Mouse (Mus musculus) CH12.LX (cell line): ENCODE results near the gene Scly. TPM values are rescaled to one million over a fixed set of nuclear protein-coding genes. Genes with fewer than 3 reads are reported as not detected.

Experiments
- DNase-seq: peaks from one replicate; pipeline ENCODE4 v3.0.0-alpha.2; 2013; ENCODE audit errors: extremely low read depth
- H3K27ac ChIP-seq: 2 replicates; pipeline ENCODE4 v1.5.1; 2012; ENCODE audit warnings: low read depth, mild to moderate bottlenecking, control low read depth, moderate library complexity; ENCODE audit not compliant: insufficient read depth
- H3K27me3 ChIP-seq: replicated peaks from 2 replicates; pipeline ENCODE3; 2012; ENCODE audit warnings: inconsistent platforms
- H3K36me3 ChIP-seq, 2 experiments: replicated peaks in 1 of 2; 2 replicates each; pipeline versions ENCODE3 to v1.6.1; 2012; ENCODE audit warnings: inconsistent platforms in 1 of 2, low read length in 1 of 2, mild to moderate bottlenecking in 1 of 2, mixed read lengths in 1 of 2, moderate library complexity in 1 of 2; ENCODE audit not compliant: control insufficient read depth in 1 of 2, insufficient read depth in 1 of 2
- H3K4me1 ChIP-seq, 2 experiments: 2 replicates each; pipeline ENCODE4 v1.6.1; 2012; ENCODE audit warnings: inconsistent platforms in 1 of 2, moderate library complexity in 1 of 2; ENCODE audit not compliant: insufficient read depth in 2 of 2, control insufficient read depth in 1 of 2
- H3K4me2 ChIP-seq: 2 replicates; pipeline ENCODE4 v1.6.1; 2012; ENCODE audit warnings: low read depth, mild to moderate bottlenecking, control low read depth; ENCODE audit not compliant: poor library complexity, insufficient read depth, severe bottlenecking
- H3K4me3 ChIP-seq, 3 experiments: fragments of 150-350 bp in 1 of 3; sonication (generic) in 1 of 3; replicated peaks in 1 of 3; 2 replicates each; pipeline versions ENCODE3 to v1.5.1; 2011 to 2012; ENCODE audit warnings: low read depth in 2 of 3, low read length in 2 of 3, mild to moderate bottlenecking in 2 of 3, moderate library complexity in 2 of 3, control low read depth in 1 of 3, improper control_type of control experiment in 1 of 3, inconsistent platforms in 1 of 3, mixed read lengths in 1 of 3; ENCODE audit not compliant: poor library complexity in 1 of 3
- H3K79me2 ChIP-seq: replicated peaks from 2 replicates; pipeline ENCODE4 v1.6.1; 2012; ENCODE audit warnings: mild to moderate bottlenecking, moderate library complexity; ENCODE audit not compliant: control insufficient read depth, poor library complexity, insufficient read depth, severe bottlenecking; ENCODE audit errors: extremely low read depth
- H3K9ac ChIP-seq: 2 replicates; pipeline ENCODE4 v1.6.1; 2012; ENCODE audit warnings: low read depth, mild to moderate bottlenecking, control low read depth, moderate library complexity; ENCODE audit not compliant: insufficient read depth
- H3K9me3 ChIP-seq: replicated peaks from 2 replicates; pipeline ENCODE3; 2012; ENCODE audit warnings: low read length, inconsistent platforms, mixed read lengths
- BHLHE40 ChIP-seq: IDR thresholded peaks from 2 replicates; pipeline ENCODE4 v1.6.1; 2011; ENCODE audit warnings: mild to moderate bottlenecking, low read depth, low read length, improper control_type of control experiment
- CHD1 ChIP-seq: IDR thresholded peaks from 2 replicates; pipeline ENCODE4 v1.6.1; 2012; ENCODE audit warnings: low read depth, low read length, improper control_type of control experiment, inconsistent platforms
- CHD2 ChIP-seq: IDR thresholded peaks from 2 replicates; pipeline ENCODE4 v1.6.1; 2011; ENCODE audit warnings: low read length, improper control_type of control experiment
- IRF4 ChIP-seq: IDR thresholded peaks from 2 replicates; pipeline ENCODE4 v1.6.1; 2014; ENCODE audit warnings: low read depth, mild to moderate bottlenecking, inconsistent platforms, low read length, improper control_type of control experiment
- MAFK ChIP-seq: IDR thresholded peaks from 2 replicates; pipeline ENCODE4 v1.6.1; 2011; ENCODE audit warnings: low read length, improper control_type of control experiment; ENCODE audit not compliant: insufficient replicate concordance
- MAX ChIP-seq: IDR thresholded peaks from 2 replicates; pipeline ENCODE4 v1.6.1; 2011; ENCODE audit warnings: low read length, improper control_type of control experiment
- MXI1 ChIP-seq: IDR thresholded peaks from 2 replicates; pipeline ENCODE4 v1.6.1; 2011; ENCODE audit warnings: mild to moderate bottlenecking, low read depth, low read length, improper control_type of control experiment
- MYC ChIP-seq: IDR thresholded peaks from 2 replicates; pipeline ENCODE4 v1.6.1; 2011; ENCODE audit warnings: low read depth, mild to moderate bottlenecking, improper control_type of control experiment, low read length
- NRF1 ChIP-seq: IDR thresholded peaks from 2 replicates; pipeline ENCODE4 v1.6.1; 2014; ENCODE audit warnings: low read depth, mild to moderate bottlenecking, inconsistent platforms, low read length, improper control_type of control experiment, moderate library complexity
- POLR2AphosphoS2 ChIP-seq: IDR thresholded peaks from 2 replicates; pipeline ENCODE4 v1.6.1; 2011; ENCODE audit warnings: low read depth, low read length, improper control_type of control experiment
- RAD21 ChIP-seq: IDR thresholded peaks from 2 replicates; pipeline ENCODE4 v1.6.1; 2011; ENCODE audit warnings: low read depth, mild to moderate bottlenecking, low read length, improper control_type of control experiment, moderate library complexity
- TBP ChIP-seq: conservative IDR thresholded peaks from 2 replicates; pipeline ENCODE4 v1.6.1; 2011; ENCODE audit warnings: low read depth, low read length, improper control_type of control experiment
- UBTF ChIP-seq: IDR thresholded peaks from 2 replicates; pipeline ENCODE4 v1.6.1; 2012; ENCODE audit warnings: low read depth, mild to moderate bottlenecking, inconsistent platforms, low read length, improper control_type of control experiment, moderate library complexity
- USF1 ChIP-seq: IDR thresholded peaks from 2 replicates; pipeline ENCODE4 v1.6.1; 2014; ENCODE audit warnings: low read depth, mild to moderate bottlenecking, inconsistent platforms, low read length, improper control_type of control experiment
- ZNF384 ChIP-seq: IDR thresholded peaks from 2 replicates; pipeline ENCODE4 v1.6.1; 2012; ENCODE audit warnings: low read depth, low read length, improper control_type of control experiment, inconsistent platforms
- dilution Hi-C: fragments of 300-500 bp; cut with MboI; formaldehyde crosslinking; loops from 2 replicates; pipeline ENCODE4 v1.14.3; 2020; ENCODE audit warnings: low sequenced_read_pairs; ENCODE audit not compliant: extremely low pct_unique_long_range_greater_than_20kb, extremely low pct_ligation_motif_present
- in situ Hi-C: fragments of 300-500 bp; cut with MboI; formaldehyde crosslinking; loops from 3 replicates; pipeline ENCODE4 v1.14.3; 2019; ENCODE audit warnings: low sequenced_read_pairs, low pct_ligation_motif_present, low pct_unique_long_range_greater_than_20kb, mixed read lengths
- polyA plus RNA-seq: library from polyadenylated mRNA; unstranded; fragments of >175 nt; gene quantifications from 2 replicates; pipeline ENCODE4 v1.2.1, GENCODE M21; 2012; ENCODE audit warnings: low read depth; ENCODE audit not compliant: insufficient read length
- total RNA-seq, 2 experiments: library from RNA; depleted of rRNA; stranded (reverse); fragments of 300-350 nt in 1 of 2; fragments of >200 nt in 1 of 2; gene quantifications; 2 replicates each; pipeline ENCODE4 v1.2.3; 2012 to 2014

Gene Scly
- total and polyA plus RNA-seq, 3 experiments = 15.8 to 71.2 (median 25.6) TPM

GRCm38 (mm10) chr1:91369408-91369807, 71.3 kb downstream of the Scly start:
- Histone ChIP-seq H3K4me1 (peaks cover 5 to 8% of the 10 kb centered on the region in 2 experiments; a peak in 3 of 4 replicates), H3K36me3 (peaks cover 46 to 64% of the 10 kb centered on the region in 2 experiments)

GRCm38 (mm10) chr1:91370055-91370454, 71.9 kb downstream of the Scly start:
- peaks cover 53 to 70% of the 10 kb centered on the region in 2 experiments for H3K36me3 ChIP-seq
- no peaks in the 10 kb centered on the region for H3K79me2 ChIP-seq
- DNase-seq = no peak
- no peak overlapping the region for H3K9ac ChIP-seq
- no peak overlapping the region for H3K27ac ChIP-seq
- peaks cover 5 to 8% of the 10 kb centered on the region in 2 experiments; a peak in 3 of 4 replicates for H3K4me1 ChIP-seq
- TF ChIP-seq TBP = no peak
- no peak for TF ChIP-seq BHLHE40
- no peak for TF ChIP-seq CHD2
- TF ChIP-seq UBTF = no peak
- TF ChIP-seq USF1 = no peak
- TF ChIP-seq NRF1 = no peak
- no peak for TF ChIP-seq MXI1
- TF ChIP-seq MAX = no peak
- no peak for TF ChIP-seq MAFK
- TF ChIP-seq IRF4 = no peak
- no peak for TF ChIP-seq POLR2AphosphoS2
- no peak for TF ChIP-seq CHD1
- H3K4me2 ChIP-seq = no peak overlapping the region
- in situ Hi-C loops (no loop called here), dilution Hi-C loops (no loop called here)
- no peaks in the 10 kb centered on the region for H3K9me3 ChIP-seq
- no peaks in the 10 kb centered on the region for H3K27me3 ChIP-seq
- H3K4me3 ChIP-seq = no peak overlapping the region

More at GRCm38 (mm10) chr1:91369408-91369807, 71.3 kb downstream of the Scly start:
- Histone ChIP-seq H3K27ac (no peak overlapping the region), H3K27me3 (no peaks in the 10 kb centered on the region), H3K4me2 (no peak overlapping the region), H3K9ac (no peak overlapping the region), H3K4me3 (no peak overlapping the region), H3K9me3 (peaks cover 4% of the 10 kb centered on the region), H3K79me2 (no peaks in the 10 kb centered on the region)
- TF ChIP-seq RAD21 (no peak), BHLHE40 (no peak), ZNF384 (no peak), CHD1 (no peak), MAFK (no peak), MYC (no peak)
- dilution Hi-C loops (no loop called here), in situ Hi-C loops (no loop called here)
- no peak for DNase-seq

Other genes starting within 250 kb of the Scly start
- not detected in 2 replicates for gene Rbm44, start 153.2 kb upstream of the Scly start, total RNA-seq (2012; rRNA removed)
- gene Rbm44, start 153.2 kb upstream of the Scly start, total RNA-seq (2014; rRNA removed) = 0.24 and 0.44 TPM in 2 replicates
- gene Rbm44, start 153.2 kb upstream of the Scly start, polyA plus RNA-seq = 0.23 and 0.25 TPM in 2 replicates
- not detected in 2 replicates for gene Ramp1, start 118.5 kb upstream of the Scly start, total RNA-seq (2012; rRNA removed)
- not detected in 2 replicates for gene Ramp1, start 118.5 kb upstream of the Scly start, total RNA-seq (2014; rRNA removed)
- gene Ramp1, start 118.5 kb upstream of the Scly start, polyA plus RNA-seq = not detected in 2 replicates
- 30.3 and 35.6 TPM in 2 replicates for gene Ube2f, start 48.0 kb upstream of the Scly start, total RNA-seq (2012; rRNA removed)
- gene Ube2f, start 48.0 kb upstream of the Scly start, total RNA-seq (2014; rRNA removed) = 58.1 and 58.8 TPM in 2 replicates
- 69.3 and 70.5 TPM in 2 replicates for gene Ube2f, start 48.0 kb upstream of the Scly start, polyA plus RNA-seq
- 9.8 and 10.5 TPM in 2 replicates for gene Espnl, start 23.7 kb downstream of the Scly start, total RNA-seq (2012; rRNA removed)
- 7.0 and 7.8 TPM in 2 replicates for gene Espnl, start 23.7 kb downstream of the Scly start, total RNA-seq (2014; rRNA removed)
- 10.7 and 11.2 TPM in 2 replicates for gene Espnl, start 23.7 kb downstream of the Scly start, polyA plus RNA-seq
- 0.17 and 0.34 TPM in 2 replicates for gene Klhl30, start 52.7 kb downstream of the Scly start, total RNA-seq (2012; rRNA removed)
- gene Klhl30, start 52.7 kb downstream of the Scly start, total RNA-seq (2014; rRNA removed) = 0.30 and 0.32 TPM in 2 replicates
- 0.47 and 0.49 TPM in 2 replicates for gene Klhl30, start 52.7 kb downstream of the Scly start, polyA plus RNA-seq
- gene Erfe, start 68.1 kb downstream of the Scly start, total RNA-seq (2012; rRNA removed) = 5.7 and 8.4 TPM in 2 replicates
- gene Erfe, start 68.1 kb downstream of the Scly start, total RNA-seq (2014; rRNA removed) = 2.1 and 2.2 TPM in 2 replicates
- gene Erfe, start 68.1 kb downstream of the Scly start, polyA plus RNA-seq = 1.8 and 2.3 TPM in 2 replicates
- 77.9 and 98.8 TPM in 2 replicates for gene Ilkap, start 100.5 kb downstream of the Scly start, total RNA-seq (2012; rRNA removed)
- gene Ilkap, start 100.5 kb downstream of the Scly start, total RNA-seq (2014; rRNA removed) = 79.1 and 100 TPM in 2 replicates
- 101 and 115 TPM in 2 replicates for gene Ilkap, start 100.5 kb downstream of the Scly start, polyA plus RNA-seq
- 25.7 and 32.7 TPM in 2 replicates for gene Hes6, start 115.7 kb downstream of the Scly start, total RNA-seq (2012; rRNA removed)
- 14.6 and 15.4 TPM in 2 replicates for gene Hes6, start 115.7 kb downstream of the Scly start, total RNA-seq (2014; rRNA removed)
- gene Hes6, start 115.7 kb downstream of the Scly start, polyA plus RNA-seq = 21.1 and 21.4 TPM in 2 replicates
- 4.2 and 4.7 TPM in 2 replicates for gene Per2, start 161.0 kb downstream of the Scly start, total RNA-seq (2012; rRNA removed)
- gene Per2, start 161.0 kb downstream of the Scly start, total RNA-seq (2014; rRNA removed) = 2.7 and 2.8 TPM in 2 replicates
- gene Per2, start 161.0 kb downstream of the Scly start, polyA plus RNA-seq = 5.2 and 5.8 TPM in 2 replicates
- 5.0 and 5.5 TPM in 2 replicates for gene Traf3ip1, start 196.3 kb downstream of the Scly start, total RNA-seq (2012; rRNA removed)
- gene Traf3ip1, start 196.3 kb downstream of the Scly start, total RNA-seq (2014; rRNA removed) = 5.1 and 5.9 TPM in 2 replicates
- gene Traf3ip1, start 196.3 kb downstream of the Scly start, polyA plus RNA-seq = 7.5 and 10.0 TPM in 2 replicates
- 9.5 and 10.8 TPM in 2 replicates for gene Asb1, start 242.2 kb downstream of the Scly start, total RNA-seq (2012; rRNA removed)
- 5.7 and 6.4 TPM in 2 replicates for gene Asb1, start 242.2 kb downstream of the Scly start, total RNA-seq (2014; rRNA removed)
- 6.1 and 6.9 TPM in 2 replicates for gene Asb1, start 242.2 kb downstream of the Scly start, polyA plus RNA-seq